ENCODE assay signal across 16 mouse cellular contexts in the genomic region with DNA sequence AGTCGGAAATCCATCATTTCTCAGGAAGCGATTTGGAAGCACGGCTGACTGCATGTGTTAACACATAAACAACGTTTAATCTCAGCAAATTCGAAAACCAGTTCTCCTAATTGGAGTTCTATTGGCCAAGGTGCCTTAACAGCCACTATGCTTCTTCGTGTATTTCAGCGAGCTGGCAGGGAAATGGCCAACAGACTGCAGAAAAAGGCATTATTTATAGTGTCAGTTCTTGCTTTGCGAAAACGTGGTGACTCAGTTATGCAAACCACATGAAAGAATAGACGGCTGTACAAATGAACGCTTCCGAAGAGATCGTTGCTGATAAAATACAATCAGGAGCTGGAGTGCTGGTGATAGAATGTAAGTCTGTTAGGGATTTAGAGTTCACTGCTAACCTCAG. TPM values are rescaled to one million over a fixed set of nuclear protein-coding genes. Genes with fewer than 3 reads are reported as not detected.
DNase-seq lines count a peak whose midpoint lies in the region; ATAC-seq and TF ChIP-seq lines count a peak whose summit lies in the region.
"Had no signal": no experiment of that assay in that cellular context is flagged by ENCODE, and none has a peak within 500 bp of the region (broad histone marks: within the 10 kb centered on the region; RNA-seq: fewer than 3 reads in every experiment).

No protein-coding gene starts in this region.

- peak; percentile 48 for DNase-seq in forebrain, embryonic 14.5 days (ENCODE audit: low spot score)
- peak; percentile 43 to 58 for DNase-seq in left cerebral cortex, postnatal 14 days (ENCODE audit: low spot score in 2 of 2)
- DNase-seq in left cerebral cortex, postnatal 4 days = no peak
- peak; percentile 11 for DNase-seq in right cerebral cortex, postnatal 4 days
- no peak for DNase-seq in lung, adult 18-20 months
- DNase-seq: cerebellum, adult 9-10 months; gastrocnemius, postnatal 25 days; kidney, adult 11 months; liver; thymus, postnatal 36 days had no signal

- H3K9ac ChIP-seq in forebrain, embryonic 14.5 days (ENCODE audit: low read length) = no peak overlapping the region
- no peak overlapping the region for H3K9ac ChIP-seq in forebrain, embryonic 16.5 days (replicated peaks; ENCODE audit: low read depth, low read length)
- H3K9ac ChIP-seq: embryonic facial prominence, embryonic 12.5 days; midbrain, embryonic 15.5 days had no signal

- no peaks in the 10 kb centered on the region for H3K9me3 ChIP-seq in forebrain, embryonic 14.5 days (replicated peaks; ENCODE audit: control insufficient read depth, low read length)
- H3K9me3 ChIP-seq in forebrain, embryonic 16.5 days (ENCODE audit: control insufficient read depth, low read length) = no peaks in the 10 kb centered on the region
- H3K9me3 ChIP-seq: embryonic facial prominence, embryonic 12.5 days; megakaryocyte, embryonic 14.5 days; midbrain, embryonic 15.5 days had no signal

- no peak overlapping the region for H3K4me3 ChIP-seq in forebrain, embryonic 14.5 days (ENCODE audit: low read depth, low read length)
- H3K4me3 ChIP-seq in forebrain, embryonic 16.5 days (replicated peaks; ENCODE audit: low read length) = no peak overlapping the region
- H3K4me3 ChIP-seq in embryonic fibroblast, embryonic 13.5 days (ENCODE audit: insufficient read depth, low read length) = no peak overlapping the region
- H3K4me3 ChIP-seq: embryonic facial prominence, embryonic 12.5 days; megakaryocyte, embryonic 14.5 days; midbrain, embryonic 15.5 days had no signal

- intact Hi-C loops in left cerebral cortex, postnatal 14 days (cut with DNase I) = no loop called here
- intact Hi-C loops in left cerebral cortex, postnatal 4 days (cut with DNase I) = loop anchor here (10.0 kb wide), 1 partner anchor 251 kb away; no protein-coding TSS in a partner anchor

- H3K4me2 ChIP-seq in forebrain, embryonic 14.5 days (ENCODE audit: low read length) = no peak overlapping the region
- no peak overlapping the region for H3K4me2 ChIP-seq in forebrain, embryonic 16.5 days (ENCODE audit: low read length)
- H3K4me2 ChIP-seq: embryonic facial prominence, embryonic 12.5 days; midbrain, embryonic 15.5 days had no signal

- no peak for TF ChIP-seq CTCF in embryonic fibroblast, embryonic 13.5 days (IDR thresholded peaks at IDR 0.05; ENCODE audit: borderline replicate concordance, insufficient read depth, low read length)

- H3K36me3 ChIP-seq in forebrain, embryonic 14.5 days (ENCODE audit: control insufficient read depth, insufficient read depth, low read length) = no peaks in the 10 kb centered on the region
- H3K36me3 ChIP-seq in forebrain, embryonic 16.5 days (ENCODE audit: control insufficient read depth, insufficient read depth) = no peaks in the 10 kb centered on the region
- H3K36me3 ChIP-seq: embryonic facial prominence, embryonic 12.5 days; midbrain, embryonic 15.5 days had no signal

- 57% methylated on average over 13 of the region's 13 CpGs for WGBS in forebrain, embryonic 14.5 days
- 38% methylated on average over 13 of the region's 13 CpGs for WGBS in forebrain, embryonic 16.5 days

- no peak overlapping the region for H3K27ac ChIP-seq in forebrain, embryonic 14.5 days (ENCODE audit: low read depth, low read length)
- no peak overlapping the region for H3K27ac ChIP-seq in forebrain, embryonic 16.5 days (ENCODE audit: low read length)
- peak overlapping the region; percentile 28 for H3K27ac ChIP-seq in embryonic fibroblast, embryonic 13.5 days (ENCODE audit: insufficient read depth, low read length)
- H3K27ac ChIP-seq: embryonic facial prominence, embryonic 12.5 days; kidney, postnatal 0 days; midbrain, embryonic 15.5 days had no signal

- no peak for TF ChIP-seq POLR2A in embryonic fibroblast, embryonic 13.5 days (IDR thresholded peaks at IDR 0.05; ENCODE audit: low read depth, low read length)

- no peak for ATAC-seq in forebrain, embryonic 14.5 days
- ATAC-seq in forebrain, embryonic 16.5 days = no peak
- ATAC-seq: midbrain, embryonic 15.5 days had no signal

- no peaks in the 10 kb centered on the region for H3K4me1 ChIP-seq in forebrain, embryonic 14.5 days (ENCODE audit: control insufficient read depth, insufficient read depth, low read length)
- no peaks in the 10 kb centered on the region for H3K4me1 ChIP-seq in forebrain, embryonic 16.5 days (replicated peaks; ENCODE audit: control insufficient read depth, insufficient read depth, low read length)
- peaks cover 13% of the 10 kb centered on the region; the same call in 1 of the 2 replicates for H3K4me1 ChIP-seq in embryonic fibroblast, embryonic 13.5 days (ENCODE audit: control insufficient read depth, insufficient read depth, low read length)
- H3K4me1 ChIP-seq: embryonic facial prominence, embryonic 12.5 days; megakaryocyte, embryonic 14.5 days; midbrain, embryonic 15.5 days had no signal

- H3K27me3 ChIP-seq in forebrain, embryonic 14.5 days (replicated peaks; ENCODE audit: control insufficient read depth, insufficient read depth, low read length) = no peaks in the 10 kb centered on the region
- H3K27me3 ChIP-seq in forebrain, embryonic 16.5 days (replicated peaks; ENCODE audit: control insufficient read depth, insufficient read depth, low read length) = no peaks in the 10 kb centered on the region
- H3K27me3 ChIP-seq: embryonic facial prominence, embryonic 12.5 days; midbrain, embryonic 15.5 days had no signal

RNA-seq across cellular contexts. Expression of a gene that starts 9.9 kb away (rescaled TPM):
- polyA plus RNA-seq in forebrain, embryonic 14.5 days (2014; fragmentation: Nextera tagmentation; extraction: Ambion mirVana) = 0.23 and 0.31 TPM in 2 replicates
- polyA plus RNA-seq in forebrain, embryonic 16.5 days (2015; fragmentation: Nextera tagmentation; extraction: Ambion mirVana) = 1.5 and 2.3 TPM in 2 replicates
- 10 to 100 TPM in 1 of 2 experiments, 1 to 10 TPM in 1; 8.6 to 10.7 TPM for total RNA-seq in left cerebral cortex, postnatal 14 days (2021)
- total RNA-seq in left cerebral cortex, postnatal 4 days (2021) = 10 to 100 TPM; 10.1 to 11.0 TPM
- 5.8 and 8.1 TPM in 2 replicates for polyA plus RNA-seq in embryonic fibroblast, embryonic 13.5 days (2011; ENCODE audit: insufficient read length, low read depth, missing spikeins)

Comparison
In these comparisons a context has a peak if more than half of its experiments do, and no peak if none do; other contexts are left out.
1. DNase-seq: peak in forebrain, embryonic 14.5 days (single experiment), left cerebral cortex, postnatal 14 days (2 of 2) and right cerebral cortex, postnatal 4 days (single experiment); none in left cerebral cortex, postnatal 4 days (single experiment) and lung, adult 18-20 months (0 of 2).